Mouse (Mus musculus) liver, adult 2 months (tissue): Measurements from ENCODE around the gene Ctnnbl1.

Experiments used
- CTCF ChIP-seq: fragments of 200-500 bp; IDR thresholded peaks from 2 replicates; pipeline ENCODE4 v1.5.1; 2011; ENCODE audit warnings: low read depth, low read length, control low read depth
- POLR2A ChIP-seq: fragments of 200-500 bp; IDR thresholded peaks from 2 replicates; pipeline ENCODE4 v1.6.1; 2011; ENCODE audit warnings: low read length, control low read depth; ENCODE audit not compliant: insufficient read depth; ENCODE audit errors: extremely low read depth

DNA sequence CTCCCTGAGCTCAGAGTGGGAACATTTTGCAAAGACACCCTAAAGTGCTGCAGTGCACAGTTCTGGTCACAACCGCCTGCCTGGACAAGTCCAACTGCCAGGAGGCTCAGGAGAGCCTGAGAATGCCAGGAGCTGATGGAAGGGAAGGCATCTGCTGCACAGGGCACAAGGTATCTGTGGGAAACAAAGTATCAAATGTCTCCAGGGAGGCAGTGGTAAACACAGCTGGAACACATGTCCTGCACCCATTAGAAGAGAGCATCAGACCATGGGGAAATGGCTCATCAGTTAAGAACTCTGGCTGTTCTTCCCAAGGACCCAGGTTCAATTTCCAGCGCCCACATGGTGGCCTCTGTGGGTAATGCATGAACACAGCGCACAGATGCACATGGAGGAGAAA is 43.6 kb upstream of the Ctnnbl1 start:
- no peak for TF ChIP-seq POLR2A
- no peak for TF ChIP-seq CTCF
